Mouse (Mus musculus) right cerebral cortex, adult 18-20 months (tissue): ENCODE results near the gene Cbx4.

Experiments used
- DNase-seq: peaks from one replicate; pipeline ENCODE4 v3.0.0; 2022; ENCODE audit warnings: mixed read lengths

Gene Cbx4

DNA sequence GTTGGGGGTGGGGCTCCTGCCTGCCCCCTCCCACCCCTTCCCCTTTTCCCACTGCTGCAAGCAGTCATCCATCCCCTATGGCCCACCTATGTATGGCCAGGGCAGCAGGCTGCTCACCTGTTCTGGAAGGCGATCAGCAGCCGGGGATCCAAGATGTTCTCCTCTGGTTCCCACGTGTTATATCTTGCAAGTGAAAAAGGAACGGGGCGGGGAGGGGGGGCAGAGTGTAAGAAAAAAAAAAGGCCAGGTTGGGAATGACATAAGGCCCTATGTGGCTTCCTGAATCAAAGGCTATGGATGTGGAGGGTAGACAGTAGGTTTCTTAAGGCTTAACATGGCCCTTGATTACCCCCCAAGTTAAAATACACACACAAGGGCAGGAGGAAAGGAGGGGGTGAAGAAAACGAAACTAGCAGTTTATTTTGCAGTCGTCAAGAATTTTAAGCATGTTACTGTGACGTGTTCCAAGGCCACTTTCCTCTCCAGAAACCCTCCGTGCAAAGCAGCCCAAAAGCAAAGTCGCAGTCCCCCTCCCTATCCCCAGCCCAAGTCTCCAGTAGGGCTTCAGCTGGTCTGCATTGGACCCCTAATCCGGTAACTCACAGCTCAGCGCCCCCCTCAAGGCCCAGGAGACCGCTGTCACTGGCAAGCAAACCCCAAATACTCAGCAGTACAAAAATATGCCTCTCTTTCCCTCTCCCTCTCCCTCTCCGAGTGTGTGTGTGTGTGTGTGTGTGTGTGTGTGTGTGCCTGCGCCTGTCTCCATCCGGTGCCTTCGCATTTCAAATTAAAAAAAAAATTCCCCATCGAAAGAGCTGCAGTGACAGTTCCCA lies 1.4 kb downstream of the Cbx4 start:
- DNase-seq = peak; percentile 44

DNA sequence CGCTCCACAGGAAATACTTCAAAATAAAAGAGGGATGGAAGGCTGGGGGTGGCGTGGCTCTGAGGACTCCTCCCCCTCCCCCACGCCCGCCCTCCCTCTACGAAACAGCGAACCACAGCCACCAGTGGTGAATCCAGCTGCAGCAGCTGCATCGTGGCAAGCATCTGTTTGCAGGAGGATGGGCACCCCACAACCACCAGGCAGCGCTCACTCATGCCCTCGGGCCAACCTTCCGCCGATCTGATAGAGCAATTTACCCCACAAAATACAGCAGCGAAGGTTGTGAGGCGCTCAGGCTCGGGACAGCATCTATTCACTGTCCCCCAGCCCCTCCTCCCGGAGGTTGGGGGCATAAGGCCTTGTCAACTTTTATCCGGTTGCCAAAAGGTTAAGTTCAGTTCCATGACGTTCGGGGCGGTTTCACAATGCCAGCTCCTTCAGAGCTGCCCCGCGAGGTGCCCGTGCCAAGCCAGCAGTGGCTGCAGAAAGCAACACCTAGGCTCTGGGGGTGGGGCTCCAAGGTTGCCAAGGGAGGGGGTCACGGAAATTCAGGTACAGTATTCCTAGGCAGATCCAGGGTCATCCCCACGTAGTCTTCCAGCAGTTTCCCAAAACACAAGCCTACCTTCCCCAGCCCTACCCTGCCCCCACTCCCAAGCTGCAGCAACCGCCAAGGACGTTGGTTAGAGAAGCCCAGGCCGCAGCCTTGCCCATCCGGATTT lies 2.1 kb downstream of the Cbx4 start:
- peak; percentile 40 for DNase-seq

DNA sequence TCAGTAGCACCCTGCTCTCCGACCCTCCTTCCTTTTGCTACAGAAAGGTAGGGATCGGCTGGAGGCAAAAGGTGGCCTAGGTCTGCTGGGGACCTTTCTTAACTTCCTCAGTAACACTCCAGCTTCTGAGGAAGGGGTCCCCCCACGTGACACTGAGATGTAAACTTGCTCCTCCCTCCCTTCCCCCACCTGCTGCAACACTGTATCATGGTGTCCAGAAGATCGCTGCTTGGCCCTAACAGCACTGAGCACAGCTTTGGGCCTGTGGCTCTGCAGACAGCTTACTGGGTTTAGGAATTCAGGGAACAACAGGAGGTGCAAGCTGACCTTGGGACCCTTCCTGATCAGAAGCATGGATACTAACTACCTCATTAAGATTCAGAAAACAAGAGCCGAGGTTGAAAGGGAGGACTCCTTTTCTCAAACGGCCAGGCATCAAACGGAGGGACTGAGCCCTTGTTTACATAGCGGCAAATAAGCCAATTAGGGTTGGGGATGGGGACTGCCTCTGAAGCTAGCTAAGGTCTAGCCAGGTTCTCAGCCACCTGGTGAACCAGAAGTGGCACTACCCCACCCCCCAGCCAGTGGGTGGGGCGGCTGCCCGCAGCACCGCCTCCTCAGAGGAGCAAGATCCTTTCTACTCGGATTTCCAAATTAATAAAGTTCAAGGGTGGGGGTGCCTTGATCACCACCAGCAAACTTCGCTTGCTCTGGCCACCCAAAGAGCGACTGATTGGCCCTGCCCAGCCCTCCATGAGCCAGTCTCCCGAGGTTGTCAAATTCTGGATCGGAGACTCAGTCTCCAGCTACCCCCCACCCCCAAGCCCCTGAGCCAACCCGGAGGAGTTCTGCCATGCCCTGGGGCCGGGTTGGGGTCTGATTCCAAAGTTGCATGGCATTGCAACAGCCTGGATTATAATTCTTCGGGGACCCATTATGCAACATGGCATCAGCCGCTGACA lies 3.1 kb downstream of the Cbx4 start:
- no peak for DNase-seq

DNA sequence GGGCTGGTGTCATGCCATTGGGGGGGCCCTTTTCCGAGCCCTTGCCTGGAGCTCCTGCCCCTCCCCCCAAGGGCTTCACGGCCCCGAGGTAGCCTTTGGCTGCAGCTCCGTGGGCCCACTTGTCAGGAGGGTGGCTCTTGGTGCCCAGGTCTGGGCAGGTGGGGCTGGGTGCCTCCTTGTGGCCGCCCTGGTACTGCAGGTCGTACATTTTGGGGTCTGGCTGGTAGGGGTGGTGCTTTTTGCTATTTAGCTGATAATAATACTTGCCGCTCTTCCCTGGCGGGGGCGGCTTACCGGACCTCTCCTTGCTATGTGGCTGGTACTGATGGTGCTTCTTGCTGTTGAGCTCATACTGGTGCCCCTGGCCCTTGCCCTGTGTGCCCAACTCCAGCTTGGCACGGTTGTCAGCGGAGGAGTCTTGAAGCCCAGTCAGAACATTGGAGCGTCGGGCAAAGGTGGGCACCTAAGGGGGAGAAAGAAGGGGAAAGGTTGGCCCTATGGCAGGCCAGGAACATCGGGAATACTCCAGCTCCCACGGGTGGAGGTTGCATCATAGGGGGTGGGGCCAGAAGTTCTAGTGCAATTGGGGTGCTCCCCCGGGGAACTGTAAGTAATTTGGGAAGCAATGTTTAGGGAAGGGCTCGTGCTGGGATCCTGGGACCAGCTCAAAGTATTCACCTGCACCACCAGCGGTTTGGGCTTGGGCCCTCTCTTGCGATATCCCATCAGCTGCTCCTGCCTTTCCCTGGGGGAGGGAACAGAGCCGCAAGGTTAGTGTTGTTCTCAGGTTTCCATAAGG lies 4.0 kb downstream of the Cbx4 start:
- DNase-seq = peak; percentile 27

DNA sequence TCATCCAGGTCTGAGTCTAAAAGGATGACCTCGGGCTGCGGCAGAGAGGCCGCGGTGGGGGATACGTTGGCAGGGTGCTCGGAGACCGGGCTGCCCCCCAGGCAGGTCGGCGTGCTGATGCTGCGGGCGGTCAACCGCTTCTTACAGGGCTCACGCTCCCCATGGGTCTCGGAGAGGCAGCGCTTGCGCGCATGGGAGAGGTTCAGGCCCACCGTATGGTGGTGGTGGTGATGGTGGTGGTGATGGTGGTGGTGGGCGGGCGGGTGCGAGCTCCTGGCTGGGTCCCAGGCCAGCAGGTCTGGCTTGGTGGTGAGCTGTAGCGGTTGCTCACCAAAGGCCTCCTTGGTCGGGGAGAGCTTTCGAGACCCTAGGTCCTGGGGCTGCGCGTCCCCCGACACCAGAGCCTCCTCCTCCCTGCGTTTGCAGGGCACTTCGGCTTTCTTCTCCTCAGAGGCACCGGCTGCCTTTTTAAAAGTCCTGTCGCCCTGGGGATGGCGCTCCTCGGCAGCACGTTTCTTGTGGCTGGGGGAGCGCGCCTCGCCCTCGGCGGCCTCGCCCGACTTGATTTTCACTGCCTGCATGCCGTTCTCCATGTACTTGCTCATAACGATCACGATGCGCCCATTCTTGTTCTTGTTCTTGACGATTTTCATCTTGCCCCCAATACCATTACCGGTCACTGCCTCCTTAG lies 4.7 kb downstream of the Cbx4 start:
- DNase-seq = no peak

DNA sequence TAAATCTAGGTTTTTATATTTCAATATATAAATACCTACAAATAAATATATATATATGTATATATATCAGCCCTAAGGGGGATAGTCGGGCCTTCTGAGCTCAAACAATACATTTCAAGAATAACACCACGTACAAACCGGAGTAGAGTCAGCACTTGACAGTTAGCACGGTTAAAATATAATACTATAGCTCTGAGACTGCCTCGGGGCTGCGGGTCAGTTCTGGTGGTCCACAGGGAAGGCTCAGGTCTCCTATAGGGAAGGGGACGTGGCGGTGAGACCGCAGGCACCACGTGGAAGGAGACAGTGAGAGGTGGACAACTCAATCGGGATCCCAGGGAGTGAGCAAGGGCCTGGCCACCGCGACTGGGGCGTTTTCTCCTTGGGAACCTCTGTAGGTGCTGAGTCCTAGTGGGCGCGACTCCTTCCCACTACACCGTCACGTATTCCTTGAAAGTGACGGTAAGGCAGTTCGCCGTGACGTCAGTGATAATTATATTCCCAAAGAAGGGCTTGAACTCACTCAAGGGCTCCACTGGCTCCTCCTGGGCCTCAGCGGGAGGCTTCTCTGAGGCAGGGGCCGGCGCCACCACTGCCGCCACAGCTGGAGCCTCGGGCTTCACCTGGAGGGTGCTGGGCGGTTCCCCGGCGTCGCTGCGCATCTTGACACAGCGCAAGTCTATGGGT lies 5.4 kb downstream of the Cbx4 start:
- no peak for DNase-seq

DNA sequence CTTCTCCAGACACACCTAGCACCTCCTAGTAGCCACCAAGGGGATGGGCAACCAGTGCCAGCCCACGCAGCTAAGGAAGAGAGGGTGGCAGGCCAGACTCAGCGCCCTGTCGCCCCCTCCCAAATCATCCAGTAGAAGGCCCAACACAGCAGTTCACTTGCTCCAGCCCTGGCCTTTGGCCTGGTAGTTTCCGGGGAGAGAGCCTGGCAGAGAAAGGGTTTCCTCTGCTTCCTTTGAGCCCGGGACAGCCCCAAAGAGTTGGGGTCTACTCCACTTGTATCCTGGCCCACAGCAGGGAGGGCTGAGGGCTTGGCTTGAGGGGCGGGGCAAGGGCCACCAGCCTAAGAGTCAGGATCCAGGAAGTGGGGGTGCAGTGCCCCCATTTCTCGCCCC lies 6.6 kb downstream of the Cbx4 start:
- no peak for DNase-seq

DNA sequence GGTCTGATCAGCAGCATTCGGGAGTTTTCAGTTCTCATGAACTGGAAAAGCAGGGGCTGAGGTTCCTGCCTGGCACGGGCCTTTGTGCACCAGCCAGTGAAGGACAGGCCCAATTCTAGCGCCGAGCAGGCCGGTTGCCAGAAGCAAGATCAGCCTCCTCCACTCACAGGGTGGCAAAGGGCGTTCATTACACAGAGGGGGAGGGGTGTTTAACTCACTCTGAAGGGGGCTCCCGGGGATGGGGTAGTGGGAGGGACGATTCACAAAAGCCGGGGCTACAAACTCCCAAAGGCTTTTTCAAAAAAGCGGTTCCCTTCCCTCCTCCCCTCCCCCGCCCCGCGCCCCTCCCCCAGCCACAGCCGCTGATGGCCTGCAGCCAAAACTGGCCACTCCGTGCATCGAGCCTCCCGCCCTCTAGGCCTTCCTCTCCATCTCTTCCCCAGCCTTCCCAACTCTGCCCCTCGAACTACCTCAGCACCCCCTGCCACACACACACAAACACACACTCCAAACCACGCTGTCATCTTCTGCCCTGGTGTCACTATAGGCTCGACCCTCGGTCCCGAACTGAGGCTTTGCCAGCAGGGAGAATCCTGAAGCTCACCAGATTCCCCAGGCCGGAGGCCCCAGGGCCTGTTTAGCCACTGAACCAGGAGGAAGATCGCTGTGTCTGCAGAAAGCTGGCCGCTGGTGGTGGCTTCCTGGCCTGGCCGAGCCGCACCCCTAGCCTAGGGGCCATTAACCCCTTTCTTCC lies 7.2 kb downstream of the Cbx4 start:
- peak; percentile 35 for DNase-seq

DNA sequence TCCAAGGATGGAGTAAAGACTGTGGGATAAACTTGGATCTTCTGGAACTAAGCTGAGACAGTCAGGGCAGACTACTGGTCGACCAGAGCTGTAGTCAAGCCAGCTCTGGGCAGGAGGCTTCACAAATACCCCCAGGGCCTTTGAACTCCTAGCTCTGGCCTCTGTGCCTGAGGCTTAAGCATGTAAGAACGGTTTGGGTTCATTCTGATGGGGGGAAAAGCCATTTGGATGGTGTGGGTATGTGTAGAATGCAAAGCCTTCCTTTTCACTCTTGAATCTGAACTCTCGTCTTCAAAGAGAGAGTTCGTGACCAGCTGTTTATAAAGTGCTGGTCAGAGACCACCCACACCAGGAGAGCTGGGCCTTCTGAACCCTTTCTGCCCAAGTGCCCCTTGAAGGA lies 8.3 kb downstream of the Cbx4 start:
- no peak for DNase-seq

DNA sequence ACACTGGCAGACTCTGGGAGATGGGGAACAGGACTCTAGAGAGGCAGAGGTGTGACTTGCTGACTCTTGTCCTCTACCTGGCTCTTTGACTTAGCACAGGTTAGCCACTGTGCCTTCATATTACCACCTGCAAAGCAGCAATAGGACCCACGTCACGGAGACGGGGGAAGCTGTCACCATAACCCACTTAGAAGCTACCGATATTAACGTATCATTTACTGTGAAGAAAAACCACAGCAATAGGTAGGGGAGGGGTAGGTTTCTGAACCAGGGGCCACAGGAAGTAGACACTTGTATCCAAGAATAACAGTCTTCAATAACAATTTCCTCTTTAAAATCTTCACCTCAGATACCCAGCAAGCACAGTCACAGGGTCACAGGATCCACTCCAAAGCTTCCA lies 10.2 kb downstream of the Cbx4 start:
- DNase-seq = no peak

DNA sequence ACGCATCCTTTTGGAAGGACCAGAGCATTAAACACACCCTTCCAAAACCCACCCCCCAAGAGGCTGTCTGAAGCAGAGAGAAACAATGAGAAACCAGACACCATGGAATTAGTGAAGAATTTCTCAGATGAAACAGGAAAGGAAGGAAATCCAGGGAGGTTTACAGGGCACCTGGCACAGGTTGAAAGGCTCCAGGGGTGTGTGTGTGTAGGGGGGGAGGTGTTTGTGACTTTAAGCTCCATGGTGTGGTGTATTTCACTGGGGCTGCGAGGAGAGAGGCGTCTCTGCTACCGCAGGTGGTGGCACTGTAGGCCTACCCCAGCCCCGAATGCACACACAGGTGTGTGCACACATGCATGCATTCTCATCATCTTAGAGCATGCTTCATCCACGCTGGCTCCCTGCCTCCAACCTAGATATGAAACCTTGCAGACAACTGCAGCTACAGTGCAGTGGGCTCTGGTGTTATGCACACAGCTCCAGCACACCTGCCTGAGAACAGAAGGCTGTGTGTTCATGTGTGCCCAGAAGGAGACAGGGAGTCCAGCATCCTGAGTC lies 12.1 kb downstream of the Cbx4 start:
- no peak for DNase-seq

DNA sequence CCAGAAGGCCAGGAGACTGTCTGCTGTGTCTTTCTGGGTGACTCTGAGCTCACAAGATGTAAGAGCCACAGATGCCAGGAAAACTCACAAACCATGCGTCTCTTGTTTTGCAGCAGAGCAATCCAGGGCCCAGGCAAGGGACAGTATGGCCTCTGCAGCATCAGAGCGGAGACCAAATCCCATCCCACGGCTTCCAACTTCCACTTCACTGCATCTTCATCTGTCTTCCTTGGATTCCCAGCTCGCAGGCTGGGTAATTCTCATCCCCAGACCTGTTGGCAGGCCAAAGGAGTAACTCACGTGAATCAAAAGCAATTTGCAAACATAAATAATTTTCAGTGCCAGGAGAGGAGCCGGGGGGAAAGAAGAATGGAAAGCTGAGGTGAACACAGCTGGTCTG lies 13.0 kb downstream of the Cbx4 start:
- DNase-seq = no peak

DNA sequence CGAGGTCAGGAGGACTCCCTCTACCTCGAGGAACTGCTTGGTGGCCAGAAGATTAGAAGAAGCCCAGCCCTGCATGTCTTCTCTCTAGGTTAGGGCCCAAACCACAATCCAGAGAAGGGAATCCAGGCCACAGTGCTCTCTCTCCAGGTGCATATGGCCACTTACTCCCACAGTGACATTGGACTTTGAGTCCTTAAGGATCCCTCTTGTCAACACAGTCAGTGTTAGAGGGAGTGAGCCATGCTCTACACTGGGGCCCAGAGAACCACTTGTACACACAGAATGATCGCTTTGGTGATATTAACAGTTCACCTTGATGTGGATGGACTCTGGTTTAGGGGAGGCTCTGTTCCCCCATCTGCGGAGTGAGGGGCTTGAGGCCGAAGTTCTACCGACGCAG lies 13.8 kb downstream of the Cbx4 start:
- DNase-seq = no peak

DNA sequence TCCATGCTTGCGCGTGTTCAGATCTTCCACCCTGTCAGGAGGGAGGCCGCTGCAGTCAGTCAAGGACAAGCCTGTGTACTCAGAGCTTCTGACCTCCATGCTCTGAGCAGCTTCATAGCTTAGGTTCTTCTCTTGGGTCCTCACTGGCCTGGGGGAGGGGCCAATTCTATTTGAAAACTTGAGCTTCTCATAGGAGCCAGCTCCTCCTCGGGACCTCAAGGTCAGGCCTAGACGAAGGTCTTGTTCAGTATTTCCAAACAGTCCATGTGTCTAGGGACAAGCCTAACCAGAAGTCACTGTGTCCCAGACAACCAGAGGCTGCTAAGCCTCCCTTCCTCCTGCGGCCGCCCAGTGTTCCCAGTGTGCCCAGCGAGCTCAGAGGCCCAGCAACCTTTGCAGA lies 19.2 kb downstream of the Cbx4 start:
- DNase-seq = no peak

DNA sequence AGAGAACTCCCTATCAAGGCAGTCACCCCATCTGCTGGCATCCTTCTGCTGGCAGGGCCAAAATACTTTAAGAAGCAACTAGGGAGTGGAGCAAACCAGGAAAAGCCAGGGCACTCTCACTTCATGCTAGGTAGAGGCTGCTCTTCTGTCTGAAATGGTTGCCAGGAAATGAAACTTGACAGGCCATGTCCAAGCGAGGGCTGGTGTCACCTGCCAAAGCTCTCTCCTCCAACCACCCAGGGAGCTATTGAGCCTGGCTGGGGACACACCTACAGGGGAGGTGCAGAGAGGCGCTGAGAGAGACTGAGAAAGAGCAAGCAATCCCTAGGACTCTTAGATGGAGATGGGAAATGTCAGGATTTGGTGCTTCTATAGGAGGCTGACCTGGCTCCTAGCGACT lies 26.8 kb downstream of the Cbx4 start:
- no peak for DNase-seq

DNA sequence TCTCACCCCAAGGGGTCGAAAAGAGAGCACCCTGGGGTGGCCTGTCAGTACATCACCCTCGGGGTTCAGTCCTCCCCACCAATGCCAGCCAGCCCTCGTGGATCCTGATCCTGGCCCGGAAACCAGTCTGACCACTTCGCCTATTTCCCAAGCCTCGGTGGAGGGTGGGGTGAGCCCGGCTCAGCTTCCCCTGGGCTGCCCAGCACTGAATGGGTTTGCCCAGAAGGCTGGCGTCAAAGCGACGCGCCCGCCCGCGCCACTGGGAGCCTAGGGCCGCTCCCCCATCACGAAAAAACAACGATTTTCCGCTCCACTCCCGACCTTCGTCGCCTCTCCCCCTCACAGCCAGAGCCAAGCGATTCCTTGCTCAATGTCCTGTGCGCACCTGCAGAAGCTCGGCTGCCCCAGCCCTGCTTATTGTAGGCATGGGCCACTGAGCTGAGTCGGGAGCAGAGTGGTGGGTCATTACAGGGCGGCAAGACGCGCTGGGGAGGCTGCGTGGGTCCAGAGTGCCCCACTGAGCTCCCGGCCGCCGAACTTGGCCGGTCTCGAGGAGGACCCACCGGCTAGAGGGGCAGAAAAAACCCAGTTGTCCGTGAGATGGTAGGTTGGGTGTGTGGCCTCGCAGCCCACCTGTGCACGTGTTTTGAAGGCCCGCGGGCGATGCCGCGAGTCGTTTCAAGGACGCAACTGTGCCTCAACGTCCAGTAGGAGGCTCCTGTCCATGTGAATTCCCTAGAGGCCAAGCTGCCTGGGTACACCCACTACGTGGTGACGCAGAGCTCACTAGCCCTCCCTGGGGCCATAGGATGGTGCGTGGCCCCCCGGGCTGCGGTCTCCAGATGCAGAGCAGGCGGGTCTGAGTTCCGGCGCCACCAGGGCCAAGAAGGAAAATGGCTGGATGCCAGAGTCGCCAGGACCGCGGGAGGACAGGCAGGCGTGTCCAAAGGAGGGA lies 27.7 kb downstream of the Cbx4 start:
- DNase-seq = no peak

DNA sequence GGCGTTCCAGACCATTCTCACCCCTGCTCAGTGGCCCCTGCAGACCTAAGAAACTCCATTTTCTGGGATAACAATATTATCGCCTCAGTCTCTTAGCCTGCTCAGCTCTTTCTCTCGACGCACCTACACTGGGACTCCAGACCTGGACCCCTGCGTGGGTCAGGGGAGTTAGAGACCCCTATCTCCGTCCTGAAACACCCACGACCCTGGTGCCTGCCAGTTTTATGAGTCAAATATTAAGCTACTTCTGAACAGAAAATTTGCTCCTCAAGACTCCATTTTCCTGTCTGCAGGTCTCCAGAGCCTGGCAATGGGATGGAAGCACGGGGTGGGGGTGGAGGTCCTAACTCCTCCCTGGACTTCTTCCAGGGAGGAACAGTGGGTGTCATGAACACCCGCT lies 28.7 kb downstream of the Cbx4 start:
- DNase-seq = no peak

DNA sequence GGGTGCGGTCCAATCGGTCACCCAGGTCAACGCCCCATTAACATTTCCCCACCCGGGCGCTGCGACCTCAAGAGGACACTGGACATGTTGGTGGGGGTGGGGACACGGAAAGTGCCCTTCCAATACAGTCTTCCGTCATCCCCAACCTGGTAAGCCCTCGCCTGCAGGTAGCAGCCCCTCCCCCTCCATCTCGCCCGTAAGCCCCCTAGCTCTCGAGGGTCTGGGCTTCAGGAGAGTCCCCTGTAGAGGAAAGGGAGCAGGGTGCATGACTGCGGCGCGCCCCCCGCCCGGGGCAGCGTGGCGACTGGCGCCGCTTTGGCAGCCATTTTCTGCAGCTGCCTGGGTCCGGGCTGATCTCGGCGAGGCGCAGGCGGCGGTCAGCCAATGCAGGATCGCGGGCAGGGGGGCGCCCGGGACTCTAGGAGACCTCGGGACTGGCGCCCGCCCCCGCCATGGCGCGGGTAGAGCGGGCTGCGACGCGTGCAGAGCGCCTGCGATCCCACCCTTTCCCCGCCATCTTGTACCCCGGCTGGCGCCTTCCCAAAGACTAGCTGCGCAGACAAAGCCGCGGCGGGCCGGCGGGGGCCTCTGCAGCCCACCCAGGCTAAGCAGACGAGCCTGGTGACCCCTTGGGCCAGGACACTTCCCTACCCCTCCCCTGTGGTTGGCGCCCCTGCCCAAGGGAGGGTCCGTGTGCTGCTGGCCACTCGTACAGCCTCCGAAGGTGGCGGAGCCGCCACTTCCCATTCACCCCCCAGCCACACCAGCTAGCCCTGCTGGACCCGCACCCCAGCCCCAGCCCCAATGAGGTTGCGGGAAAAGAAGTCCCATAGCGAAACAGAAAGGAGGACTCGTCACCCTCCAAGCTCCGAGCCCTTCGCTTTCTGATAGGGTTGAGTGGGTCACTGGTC lies 29.5 kb downstream of the Cbx4 start:
- no peak for DNase-seq
